Mouse (Mus musculus): ENCODE results near the gene 1810037I17Rik. TPM values are rescaled to one million over a fixed set of nuclear protein-coding genes. Genes with fewer than 3 reads are reported as not detected.
A peak's percentile ranks its signal among the peaks of the same experiment; 100 is the strongest.

Gene 1810037I17Rik
- polyA plus RNA-seq, 1 experiment from 2014 or later: 162 TPM

DNA sequence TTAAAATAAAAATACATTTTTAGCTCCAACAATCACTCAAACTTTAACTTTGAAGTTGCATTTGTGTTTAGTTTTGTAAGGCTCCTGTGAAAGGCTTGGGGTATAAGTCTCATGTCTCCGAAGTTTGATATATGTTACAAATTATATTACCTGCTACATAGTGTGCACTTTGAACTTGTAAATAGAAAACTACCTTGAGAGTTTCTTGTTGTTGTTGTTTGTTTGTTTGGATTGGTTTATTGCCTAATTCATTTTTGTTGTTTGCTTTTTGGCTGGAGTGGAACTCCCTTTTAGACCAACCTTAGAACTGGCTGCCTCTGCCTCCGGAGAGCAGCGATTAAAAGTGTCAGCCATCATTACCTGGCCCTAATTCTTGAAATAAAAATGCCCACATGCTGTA, 29.2 kb upstream of the 1810037I17Rik start, which contains the start of gene Fabp2:
Gene Fabp2 (plus strand): TSS at position 301 of the 400 bp plus-strand sequence.
- Histone ChIP-seq H3K27ac (ENCODE audit: low read length) (no peak within 1 kb of the TSS), H3K4me3 (ENCODE audit: low read depth, low read length) (no peak within 1 kb of the TSS), H3K27me3 (replicated peaks; ENCODE audit: insufficient read depth, low read length) (no peaks in the 10 kb centered on the region), H3K4me1 (ENCODE audit: insufficient read depth, low read depth, low read length) (no peaks in the 10 kb centered on the region), H3K9me3 (ENCODE audit: low read length) (no peaks in the 10 kb centered on the region), H3K4me2 (replicated peaks; ENCODE audit: low read depth, low read length) (no peak within 1 kb of the TSS), H3K36me3 (ENCODE audit: insufficient read depth, low read length) (no peaks in the 10 kb centered on the region), H3K9ac (replicated peaks; ENCODE audit: low read depth) (no peak within 1 kb of the TSS)
- ATAC-seq: no peak
- TF ChIP-seq CTCF (IDR thresholded peaks at IDR 0.05) (no peak), EP300 (IDR thresholded peaks at IDR 0.05) (no peak)
- 91% methylated on average over 3 of the region's 3 CpGs for WGBS
- no peak for DNase-seq (ENCODE audit: low spot score)

DNA sequence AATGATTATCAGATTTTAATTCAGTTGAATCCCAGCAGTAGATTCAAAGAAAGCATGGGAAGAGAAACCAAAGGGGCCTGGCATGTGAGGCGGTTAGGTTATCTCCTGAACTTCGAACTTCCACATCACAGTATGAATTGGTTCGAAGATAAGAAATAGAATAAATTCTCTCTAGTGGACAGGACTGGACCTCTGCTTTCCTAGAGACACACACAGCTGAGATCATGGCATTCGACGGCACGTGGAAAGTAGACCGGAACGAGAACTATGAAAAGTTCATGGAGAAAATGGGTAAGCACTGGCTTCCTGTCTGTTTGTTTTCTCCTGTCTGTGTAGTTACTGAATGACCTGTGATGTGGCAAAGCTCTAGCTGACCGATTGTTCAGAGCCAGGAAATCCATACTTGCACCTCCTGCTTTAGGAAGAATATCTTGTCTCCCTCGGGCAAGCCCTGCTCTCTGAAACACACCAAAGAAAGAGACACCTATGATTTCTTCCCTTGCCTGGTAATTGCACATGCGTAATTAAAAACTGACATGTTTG, 28.7 kb upstream of the 1810037I17Rik start:
- DNase-seq (ENCODE audit: low spot score) (no peak), ATAC-seq (no peak)
- Histone ChIP-seq H3K4me1 (ENCODE audit: insufficient read depth, low read depth, low read length) (no peaks in the 10 kb centered on the region), H3K27ac (ENCODE audit: low read length) (no peak overlapping the region), H3K4me2 (replicated peaks; ENCODE audit: low read depth, low read length) (no peak overlapping the region), H3K4me3 (ENCODE audit: low read depth, low read length) (no peak overlapping the region), H3K9ac (replicated peaks; ENCODE audit: low read depth) (no peak overlapping the region), H3K27me3 (replicated peaks; ENCODE audit: insufficient read depth, low read length) (no peaks in the 10 kb centered on the region), H3K9me3 (ENCODE audit: low read length) (no peaks in the 10 kb centered on the region), H3K36me3 (ENCODE audit: insufficient read depth, low read length) (no peaks in the 10 kb centered on the region)
- TF ChIP-seq CTCF (IDR thresholded peaks at IDR 0.05): no peak
- 58% methylated on average over 11 of the region's 11 CpGs for WGBS

DNA sequence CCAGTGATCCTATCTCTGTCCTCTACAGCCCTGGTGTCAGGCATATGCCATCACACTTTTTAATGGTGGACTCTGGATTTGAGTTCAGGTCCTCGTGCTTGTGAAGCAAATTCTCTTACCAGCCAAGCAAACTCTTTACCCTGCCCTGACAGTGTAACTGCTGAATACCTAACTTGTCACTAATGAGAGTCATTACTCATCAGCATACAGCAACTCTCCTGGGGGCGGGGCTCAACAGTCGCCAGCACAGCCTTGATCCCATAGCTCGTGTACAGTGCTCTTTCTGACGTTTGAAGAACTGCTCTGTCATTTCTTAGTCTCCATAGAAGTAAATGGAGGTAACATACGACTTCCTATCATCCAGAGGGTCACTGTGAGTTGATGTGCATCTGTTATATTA, 25.7 kb upstream of the 1810037I17Rik start:
- H3K36me3 ChIP-seq (ENCODE audit: insufficient read depth, low read length): no peaks in the 10 kb centered on the region
- no peak for TF ChIP-seq EP300 (IDR thresholded peaks at IDR 0.05)
- no peak for TF ChIP-seq CTCF (IDR thresholded peaks at IDR 0.05)
- no peak overlapping the region for H3K4me2 ChIP-seq (replicated peaks; ENCODE audit: low read depth, low read length)
- H3K9me3 ChIP-seq (ENCODE audit: low read length): no peaks in the 10 kb centered on the region
- no peak overlapping the region for H3K4me3 ChIP-seq (ENCODE audit: low read depth, low read length)
- WGBS: 50% methylated on average over 6 of the region's 6 CpGs
- H3K9ac ChIP-seq (replicated peaks; ENCODE audit: low read depth): no peak overlapping the region
- H3K27me3 ChIP-seq (replicated peaks; ENCODE audit: insufficient read depth, low read length): no peaks in the 10 kb centered on the region
- no peak for ATAC-seq
- no peak for DNase-seq (ENCODE audit: low spot score)
- no peak overlapping the region for H3K27ac ChIP-seq (ENCODE audit: low read length)
- H3K4me1 ChIP-seq (ENCODE audit: insufficient read depth, low read depth, low read length): no peaks in the 10 kb centered on the region

DNA sequence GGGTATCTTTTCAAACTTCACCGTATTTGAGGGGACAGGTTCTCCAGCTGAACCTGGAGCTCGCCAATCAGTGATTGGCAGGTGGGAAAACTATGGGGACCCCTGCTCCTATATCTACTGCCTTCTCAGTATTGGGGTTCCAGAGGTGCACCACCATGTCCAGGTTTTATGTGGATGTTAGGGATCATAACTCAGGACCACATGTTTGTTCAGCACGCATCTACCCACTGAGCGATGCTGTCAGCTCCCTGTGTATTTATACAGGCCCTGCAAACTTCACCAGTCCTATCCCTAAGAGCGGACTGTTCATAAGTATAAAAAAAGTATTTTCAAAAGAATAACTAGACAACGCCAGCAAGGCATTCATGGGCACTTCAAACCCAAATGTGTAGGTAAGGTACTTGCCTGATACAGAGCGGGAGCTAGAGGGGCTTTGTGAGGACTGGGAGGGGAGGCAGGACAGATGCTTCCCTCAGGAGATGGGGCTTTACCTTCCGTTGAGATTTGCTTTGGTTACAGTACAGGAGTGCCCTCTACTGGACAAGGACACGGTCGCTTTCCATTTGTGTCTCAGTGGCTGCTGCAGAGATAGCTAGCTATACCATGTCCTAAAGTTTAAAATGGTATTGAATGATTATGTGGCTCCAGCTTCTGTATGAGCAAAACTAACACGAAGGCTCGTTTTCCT, 20.1 kb upstream of the 1810037I17Rik start:
- ATAC-seq (peak; percentile 53), DNase-seq (ENCODE audit: low spot score) (peak; percentile 83)
- TF ChIP-seq CTCF (IDR thresholded peaks at IDR 0.05): peak; percentile 92
- TF ChIP-seq EP300 (IDR thresholded peaks at IDR 0.05): no peak
- no peak overlapping the region for H3K27ac ChIP-seq (ENCODE audit: low read length)
- WGBS: 37% methylated on average over 12 of the region's 12 CpGs
- no peaks in the 10 kb centered on the region for H3K36me3 ChIP-seq (ENCODE audit: insufficient read depth, low read length)
- no peaks in the 10 kb centered on the region for H3K4me1 ChIP-seq (ENCODE audit: insufficient read depth, low read depth, low read length)
- no peak overlapping the region for H3K4me3 ChIP-seq (ENCODE audit: low read depth, low read length)
- H3K27me3 ChIP-seq (replicated peaks; ENCODE audit: insufficient read depth, low read length): no peaks in the 10 kb centered on the region
- no peak overlapping the region for H3K4me2 ChIP-seq (replicated peaks; ENCODE audit: low read depth, low read length)
- no peaks in the 10 kb centered on the region for H3K9me3 ChIP-seq (ENCODE audit: low read length)
- H3K9ac ChIP-seq (replicated peaks; ENCODE audit: low read depth): no peak overlapping the region

DNA sequence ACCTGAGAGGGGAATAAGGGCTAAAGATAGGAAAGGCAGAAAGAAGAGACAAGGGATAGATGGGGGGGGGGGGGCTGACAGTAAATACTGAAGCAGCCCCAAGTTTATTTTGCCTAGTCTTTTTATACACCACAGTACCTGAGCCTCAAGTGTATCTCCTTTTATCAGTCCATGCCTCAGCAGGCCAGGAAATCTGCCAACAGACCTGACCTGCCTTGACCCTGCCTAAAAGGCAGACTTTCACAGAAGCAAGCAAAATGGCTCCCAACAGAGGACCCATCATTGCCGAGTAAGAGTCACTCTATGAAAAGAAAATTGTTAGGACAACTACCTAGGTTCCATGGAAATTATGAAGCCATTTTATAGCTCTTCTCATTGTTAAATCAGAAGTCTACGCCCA, 16.2 kb upstream of the 1810037I17Rik start:
- TF ChIP-seq EP300 (IDR thresholded peaks at IDR 0.05): no peak
- TF ChIP-seq CTCF (IDR thresholded peaks at IDR 0.05): no peak
- no peaks in the 10 kb centered on the region for H3K36me3 ChIP-seq (ENCODE audit: insufficient read depth, low read length)
- ATAC-seq (no peak), DNase-seq (ENCODE audit: low spot score) (no peak)
- H3K4me1 ChIP-seq (ENCODE audit: insufficient read depth, low read depth, low read length): no peaks in the 10 kb centered on the region
- H3K4me2 ChIP-seq (replicated peaks; ENCODE audit: low read depth, low read length): no peak overlapping the region
- H3K4me3 ChIP-seq (ENCODE audit: low read depth, low read length): no peak overlapping the region
- no peaks in the 10 kb centered on the region for H3K9me3 ChIP-seq (ENCODE audit: low read length)
- no peak overlapping the region for H3K27ac ChIP-seq (ENCODE audit: low read length)
- H3K9ac ChIP-seq (replicated peaks; ENCODE audit: low read depth): no peak overlapping the region
- 84% methylated on average over 2 of the region's 2 CpGs for WGBS
- H3K27me3 ChIP-seq (replicated peaks; ENCODE audit: insufficient read depth, low read length): no peaks in the 10 kb centered on the region

DNA sequence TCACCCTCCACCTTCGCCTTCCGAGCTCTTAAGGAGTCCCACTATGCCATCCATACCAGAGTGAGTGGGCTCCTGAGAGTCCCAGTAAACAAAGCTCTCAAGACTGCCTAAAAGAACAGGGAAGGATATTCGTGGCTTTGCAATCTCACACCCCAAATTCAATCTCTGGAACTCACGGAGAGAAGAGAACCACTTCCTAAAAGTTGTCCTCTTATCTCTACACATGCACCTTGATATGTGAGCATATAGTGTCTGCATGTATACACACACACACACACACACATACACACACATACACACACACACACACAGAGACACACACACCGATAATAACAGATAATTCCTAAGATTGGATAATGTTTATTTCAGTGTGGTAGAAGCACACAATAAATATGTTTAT, 8.5 kb upstream of the 1810037I17Rik start:
- ATAC-seq (no peak), DNase-seq (ENCODE audit: low spot score) (no peak)
- Histone ChIP-seq H3K4me2 (replicated peaks; ENCODE audit: low read depth, low read length) (no peak overlapping the region), H3K4me3 (ENCODE audit: low read depth, low read length) (no peak overlapping the region), H3K27ac (ENCODE audit: low read length) (no peak overlapping the region), H3K9ac (replicated peaks; ENCODE audit: low read depth) (no peak overlapping the region), H3K4me1 (ENCODE audit: insufficient read depth, low read depth, low read length) (no peaks in the 10 kb centered on the region), H3K36me3 (ENCODE audit: insufficient read depth, low read length) (no peaks in the 10 kb centered on the region), H3K27me3 (replicated peaks; ENCODE audit: insufficient read depth, low read length) (no peaks in the 10 kb centered on the region), H3K9me3 (ENCODE audit: low read length) (no peaks in the 10 kb centered on the region)
- TF ChIP-seq CTCF (IDR thresholded peaks at IDR 0.05): no peak
- WGBS: 75% methylated on average over 5 of the region's 5 CpGs
